Mouse (Mus musculus) lung, embryonic 14.5 days (tissue): Measurements from ENCODE around the gene Frs3. TPM values are rescaled to one million over a fixed set of nuclear protein-coding genes. Genes with fewer than 3 reads are reported as not detected.

Experiments used
- ATAC-seq: fragments of 200-750 bp; cut with Nextera tagmentation; 2 replicates; pipeline ENCODE4 v1.8.0; 2017; ENCODE audit warnings: mild to moderate bottlenecking, moderate TSS enrichment, moderate library complexity; ENCODE audit not compliant: insufficient read depth
- DNase-seq: peaks from one replicate; pipeline ENCODE4 v3.0.0-alpha.2; 2015
- H3K27ac ChIP-seq: fragments of 300-500 bp; sonication (generic); 2 replicates; pipeline ENCODE4 v1.5.1; 2014; ENCODE audit warnings: low read depth, mild to moderate bottlenecking, moderate library complexity
- H3K27me3 ChIP-seq: fragments of 300-500 bp; sonication (generic); 2 replicates; pipeline ENCODE4 v1.6.1; 2014; ENCODE audit warnings: low read length, control low read depth; ENCODE audit not compliant: insufficient read depth
- H3K36me3 ChIP-seq: fragments of 300-500 bp; sonication (generic); 2 replicates; pipeline ENCODE4 v1.6.1; 2014; ENCODE audit warnings: control low read depth; ENCODE audit not compliant: insufficient read depth
- H3K4me1 ChIP-seq: fragments of 300-500 bp; sonication (generic); 2 replicates; pipeline ENCODE4 v1.6.1; 2014; ENCODE audit warnings: antibody characterized with exemption, control low read depth; ENCODE audit not compliant: insufficient read depth
- H3K4me2 ChIP-seq: fragments of 300-500 bp; sonication (generic); 2 replicates; pipeline ENCODE4 v1.6.1; 2014; ENCODE audit warnings: mild to moderate bottlenecking
- H3K4me3 ChIP-seq: fragments of 300-500 bp; sonication (generic); 2 replicates; pipeline ENCODE4 v1.5.1; 2014; ENCODE audit warnings: low read depth, low read length
- H3K9ac ChIP-seq: fragments of 300-500 bp; sonication (generic); 2 replicates; pipeline ENCODE4 v1.6.1; 2014
- H3K9me3 ChIP-seq: fragments of 300-500 bp; sonication (generic); 2 replicates; pipeline ENCODE4 v1.6.1; 2016; ENCODE audit warnings: low read depth, low read length, control low read depth
- CTCF ChIP-seq: IDR thresholded peaks from 2 replicates; pipeline ENCODE4 v1.5.1; 2016; ENCODE audit warnings: antibody characterized with exemption, low read depth
- WGBS: fragments of 180-500 bp; shearing (Covaris S2); extraction: QIAGEN DNeasy Blood & Tissue Kit; methylation state at CpG from one replicate; pipeline ENCODE4 v1.1.7; 2014; 5-methylcytosine and 5-hydroxymethylcytosine counted together
- polyA plus RNA-seq: library from polyadenylated mRNA; unstranded; fragments of >200 nt; fragmentation: Nextera tagmentation; extraction: Ambion mirVana; gene quantifications from 2 replicates; pipeline ENCODE4 v1.2.1, GENCODE M21; 2014

The Frs3 gene
- polyA plus RNA-seq, 1 experiment from 2014 or later = 5.1 TPM

DNA sequence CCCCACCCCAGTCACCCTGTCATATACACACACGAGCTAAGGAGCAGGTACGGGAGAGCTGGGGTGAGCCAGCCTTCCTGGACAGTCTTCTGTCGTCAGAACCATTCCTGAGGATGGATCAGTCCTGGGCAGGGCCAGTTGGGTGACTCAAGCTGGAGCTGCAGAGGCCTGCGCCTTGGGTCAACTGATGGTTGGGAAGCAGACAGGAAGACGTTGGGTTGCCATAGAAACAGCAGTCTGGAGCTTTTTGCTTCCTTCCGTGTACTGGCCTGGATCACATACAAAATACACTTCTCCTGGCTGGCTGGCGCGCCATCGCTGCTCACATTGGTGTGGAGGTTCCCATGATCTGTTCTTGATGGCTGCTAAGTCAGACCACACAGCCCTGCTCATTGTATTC, 13.0 kb downstream of the Frs3 start:
- H3K4me1 ChIP-seq = no peaks in the 10 kb centered on the region; the same call in 1 of the 2 replicates
- no peak for TF ChIP-seq CTCF
- no peaks in the 10 kb centered on the region for H3K27me3 ChIP-seq
- H3K9me3 ChIP-seq = no peaks in the 10 kb centered on the region
- DNase-seq (no peak), ATAC-seq (no peak)
- H3K36me3 ChIP-seq = peaks cover 21% of the 10 kb centered on the region; the same call in 1 of the 2 replicates
- no peak overlapping the region for H3K9ac ChIP-seq
- WGBS = 56% methylated on average over 9 of the region's 9 CpGs
- H3K27ac ChIP-seq = peak overlapping the region; percentile 80
- peak overlapping the region; percentile 47; the same call in 1 of the 2 replicates for H3K4me2 ChIP-seq
- H3K4me3 ChIP-seq = no peak overlapping the region

- DNase-seq (peak; percentile 42), ATAC-seq (peak; percentile 69)
- Histone ChIP-seq H3K9me3 (no peaks in the 10 kb centered on the region), H3K36me3 (peaks cover 21% of the 10 kb centered on the region; the same call in 1 of the 2 replicates), H3K27ac (peak overlapping the region; percentile 80), H3K27me3 (no peaks in the 10 kb centered on the region), H3K4me2 (peak overlapping the region; percentile 47), H3K4me3 (peak overlapping the region; percentile 2; the same call in 1 of the 2 replicates), H3K9ac (no peak overlapping the region), H3K4me1 (no peaks in the 10 kb centered on the region; the same call in 1 of the 2 replicates)
- TF ChIP-seq CTCF = no peak
- WGBS = 34% methylated on average over 28 of the region's 28 CpGs
Observed at GRCm38 (mm10) chr17:47702548-47703345, 13.9 kb downstream of the Frs3 start.

- TF ChIP-seq CTCF = no peak
- H3K9ac ChIP-seq = no peak overlapping the region
- H3K27me3 ChIP-seq = no peaks in the 10 kb centered on the region
- peak overlapping the region; percentile 47 for H3K4me2 ChIP-seq
- 28% methylated on average over 20 of the region's 20 CpGs for WGBS
- H3K36me3 ChIP-seq = peaks cover 13% of the 10 kb centered on the region; the same call in 1 of the 2 replicates
- ATAC-seq = no peak
- H3K9me3 ChIP-seq = no peaks in the 10 kb centered on the region
- peak overlapping the region; percentile 80 for H3K27ac ChIP-seq
- H3K4me1 ChIP-seq = no peaks in the 10 kb centered on the region; the same call in 1 of the 2 replicates
- H3K4me3 ChIP-seq = peak overlapping the region; percentile 2; the same call in 1 of the 2 replicates
- DNase-seq = no peak
Observed at GRCm38 (mm10) chr17:47703556-47703955, 14.7 kb downstream of the Frs3 start.

- no peaks in the 10 kb centered on the region for H3K27me3 ChIP-seq
- TF ChIP-seq CTCF = no peak; the same call in 1 of the 2 replicates
- peaks cover 13% of the 10 kb centered on the region; the same call in 1 of the 2 replicates for H3K36me3 ChIP-seq
- no peak overlapping the region for H3K9ac ChIP-seq
- H3K27ac ChIP-seq = no peak overlapping the region
- no peak overlapping the region for H3K4me2 ChIP-seq
- no peak for ATAC-seq
- H3K9me3 ChIP-seq = no peaks in the 10 kb centered on the region
- H3K4me3 ChIP-seq = no peak overlapping the region
- no peak for DNase-seq
- 73% methylated on average over 4 of the region's 4 CpGs for WGBS
- H3K4me1 ChIP-seq = no peaks in the 10 kb centered on the region; the same call in 1 of the 2 replicates
Observed at GRCm38 (mm10) chr17:47704692-47705091, 15.9 kb downstream of the Frs3 start.

DNA sequence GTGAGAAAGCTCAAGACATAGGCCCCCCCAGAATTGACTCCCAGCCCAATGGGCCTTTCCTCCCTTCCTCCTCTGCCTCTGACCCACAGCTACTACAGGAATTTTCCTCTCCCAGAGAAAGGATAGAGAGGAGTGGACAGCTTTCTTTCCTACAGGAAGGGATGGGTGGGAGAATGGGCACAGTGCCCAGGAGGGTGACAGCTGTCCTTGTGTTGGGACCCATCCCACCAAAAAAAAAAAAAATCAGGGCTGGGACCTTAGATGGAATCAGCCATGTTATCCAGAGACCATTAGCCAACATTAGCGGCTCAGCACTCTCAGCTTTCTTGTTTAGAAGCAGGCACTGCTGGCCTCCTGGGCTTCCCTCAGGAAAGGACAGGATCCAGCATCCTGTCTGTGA, 17.4 kb downstream of the Frs3 start:
- TF ChIP-seq CTCF = no peak
- H3K36me3 ChIP-seq = peaks cover 13% of the 10 kb centered on the region; the same call in 1 of the 2 replicates
- 58% methylated on average over 1 of the region's 1 CpGs for WGBS
- ATAC-seq (no peak), DNase-seq (peak; percentile 31)
- H3K9me3 ChIP-seq = no peaks in the 10 kb centered on the region
- H3K4me1 ChIP-seq = no peaks in the 10 kb centered on the region; the same call in 1 of the 2 replicates
- H3K27ac ChIP-seq = no peak overlapping the region
- no peak overlapping the region for H3K9ac ChIP-seq
- H3K4me2 ChIP-seq = no peak overlapping the region
- H3K27me3 ChIP-seq = no peaks in the 10 kb centered on the region
- H3K4me3 ChIP-seq = no peak overlapping the region

GRCm38 (mm10) chr17:47707961-47708360, 19.1 kb downstream of the Frs3 start:
- H3K27ac ChIP-seq = no peak overlapping the region
- 58% methylated on average over 3 of the region's 3 CpGs for WGBS
- no peaks in the 10 kb centered on the region for H3K27me3 ChIP-seq
- TF ChIP-seq CTCF = no peak
- H3K4me1 ChIP-seq = no peaks in the 10 kb centered on the region
- ATAC-seq (no peak), DNase-seq (no peak)
- no peaks in the 10 kb centered on the region for H3K9me3 ChIP-seq
- peaks cover 7% of the 10 kb centered on the region; the same call in 1 of the 2 replicates for H3K36me3 ChIP-seq
- no peak overlapping the region for H3K4me3 ChIP-seq
- H3K4me2 ChIP-seq = no peak overlapping the region
- no peak overlapping the region for H3K9ac ChIP-seq

DNA sequence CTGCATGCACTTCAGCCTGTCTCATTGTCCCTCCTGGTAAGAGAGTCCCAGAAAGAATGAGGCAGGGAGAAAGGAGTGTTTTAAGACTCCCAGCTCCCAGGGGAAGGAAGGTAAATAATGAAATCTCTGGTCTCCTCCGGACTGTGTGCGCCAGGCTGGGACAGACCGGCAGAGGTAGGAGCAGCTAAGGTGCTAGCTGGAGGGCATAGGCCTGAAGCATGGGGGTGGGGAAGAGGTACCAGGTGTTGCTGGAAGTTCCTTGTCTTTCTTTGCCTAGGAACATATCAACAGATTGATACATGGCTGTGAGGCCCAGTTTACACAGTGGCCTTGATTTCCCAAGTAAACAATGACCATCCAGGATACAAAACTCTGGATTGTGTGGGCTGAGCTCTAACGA, 20.1 kb downstream of the Frs3 start:
- no peak for ATAC-seq
- no peak for TF ChIP-seq CTCF
- 47% methylated on average over 4 of the region's 4 CpGs for WGBS
- Histone ChIP-seq H3K4me3 (no peak overlapping the region), H3K9ac (no peak overlapping the region), H3K9me3 (no peaks in the 10 kb centered on the region), H3K4me2 (no peak overlapping the region), H3K27ac (no peak overlapping the region), H3K36me3 (no peaks in the 10 kb centered on the region), H3K27me3 (no peaks in the 10 kb centered on the region), H3K4me1 (no peaks in the 10 kb centered on the region)
- no peak for DNase-seq
